Mouse (Mus musculus): ENCODE results near the gene Carmil2. TPM values are rescaled to one million over a fixed set of nuclear protein-coding genes. Genes with fewer than 3 reads are reported as not detected.

Gene Carmil2
- total RNA-seq, 1 experiment from 2014 or later: 4.3 TPM

GRCm38 (mm10) chr8:105715042-105715441, 29.0 kb downstream of the Carmil2 start:
- ATAC-seq (replicated peaks; ENCODE audit: low read depth, poor library complexity, severe bottlenecking): peak; percentile 63

- no peak for ATAC-seq (replicated peaks; ENCODE audit: low read depth, poor library complexity, severe bottlenecking)
Observed at GRCm38 (mm10) chr8:105716302-105716945, 30.4 kb downstream of the Carmil2 start.

- no peak for ATAC-seq (replicated peaks; ENCODE audit: low read depth, poor library complexity, severe bottlenecking)
Observed at GRCm38 (mm10) chr8:105719637-105720036, 33.6 kb downstream of the Carmil2 start.

GRCm38 (mm10) chr8:105722861-105723260, 36.8 kb downstream of the Carmil2 start:
- ATAC-seq (replicated peaks; ENCODE audit: low read depth, poor library complexity, severe bottlenecking): no peak

- ATAC-seq (replicated peaks; ENCODE audit: low read depth, poor library complexity, severe bottlenecking): no peak
Observed at GRCm38 (mm10) chr8:105725726-105726125, 39.7 kb downstream of the Carmil2 start.

- peak; percentile 96 for ATAC-seq (replicated peaks; ENCODE audit: low read depth, poor library complexity, severe bottlenecking)
Observed at GRCm38 (mm10) chr8:105727397-105728124, 41.5 kb downstream of the Carmil2 start.

GRCm38 (mm10) chr8:105732186-105732585, 46.1 kb downstream of the Carmil2 start:
- no peak for ATAC-seq (replicated peaks; ENCODE audit: low read depth, poor library complexity, severe bottlenecking)

GRCm38 (mm10) chr8:105739216-105739615, 53.1 kb downstream of the Carmil2 start:
- no peak for ATAC-seq (replicated peaks; ENCODE audit: low read depth, poor library complexity, severe bottlenecking)

GRCm38 (mm10) chr8:105743301-105743700, 57.2 kb downstream of the Carmil2 start:
- ATAC-seq (replicated peaks; ENCODE audit: low read depth, poor library complexity, severe bottlenecking): no peak

Other genes starting within 250 kb of the Carmil2 start
- gene Tppp3, start 214.7 kb upstream of the Carmil2 start, total RNA-seq (2017): not detected in 2 replicates
- 2.4 and 3.5 TPM in 2 replicates for gene Zdhhc1, start 189.4 kb upstream of the Carmil2 start, total RNA-seq (2017)
- gene Hsd11b2, start 167.5 kb upstream of the Carmil2 start, total RNA-seq (2017): not detected in 2 replicates
- gene Atp6v0d1, start 120.2 kb upstream of the Carmil2 start, total RNA-seq (2017): 27.5 and 33.4 TPM in 2 replicates
- gene Ripor1, start 81.0 kb upstream of the Carmil2 start, total RNA-seq (2017): 21.9 and 39.1 TPM in 2 replicates
- 113 and 139 TPM in 2 replicates for gene Ctcf, start 49.7 kb upstream of the Carmil2 start, total RNA-seq (2017)
- not detected in 2 replicates for gene Agrp, start 48.9 kb upstream of the Carmil2 start, total RNA-seq (2017)
- gene Acd, start 14.8 kb downstream of the Carmil2 start, total RNA-seq (2017): 17.8 and 33.4 TPM in 2 replicates
- 0.41 and 11.5 TPM in 2 replicates for gene Pard6a, start 14.9 kb downstream of the Carmil2 start, total RNA-seq (2017)
- gene 4933405L10Rik, start 21.4 kb downstream of the Carmil2 start, total RNA-seq (2017): not detected in 2 replicates
- 12.9 and 16.0 TPM in 2 replicates for gene Enkd1, start 21.9 kb downstream of the Carmil2 start, total RNA-seq (2017)
- 0.92 and 3.7 TPM in 2 replicates for gene Gfod2, start 72.4 kb downstream of the Carmil2 start, total RNA-seq (2017)
- gene Ranbp10, start 141.1 kb downstream of the Carmil2 start, total RNA-seq (2017): 9.4 and 13.4 TPM in 2 replicates
- not detected in 2 replicates for gene Tsnaxip1, start 141.5 kb downstream of the Carmil2 start, total RNA-seq (2017)
- gene Cenpt, start 167.0 kb downstream of the Carmil2 start, total RNA-seq (2017): 13.4 and 16.9 TPM in 2 replicates
- 23.6 and 24.3 TPM in 2 replicates for gene Thap11, start 168.9 kb downstream of the Carmil2 start, total RNA-seq (2017)
- 50.5 and 55.0 TPM in 2 replicates for gene Nutf2, start 174.3 kb downstream of the Carmil2 start, total RNA-seq (2017)
- gene Edc4, start 194.6 kb downstream of the Carmil2 start, total RNA-seq (2017): 32.8 and 39.7 TPM in 2 replicates
- gene Nrn1l, start 207.3 kb downstream of the Carmil2 start, total RNA-seq (2017): not detected in 2 replicates
- gene Pskh1, start 214.2 kb downstream of the Carmil2 start, total RNA-seq (2017): 15.6 and 23.7 TPM in 2 replicates
- 0.14 and 2.7 TPM in 2 replicates for gene Ctrl, start 247.6 kb downstream of the Carmil2 start, total RNA-seq (2017)

Measured in common myeloid progenitor, adult 5-6 weeks (primary cell).